Mouse (Mus musculus) CD8-positive naive resting alpha-beta T cell, adult 2 months (primary cell): Measurements from ENCODE around the gene Mup13.
"Not testable (repeated sequence)": the region's sequence is repeated elsewhere in the genome, so short reads cannot be mapped to it uniquely, and the experiment has no call there.

Source experiments
- DNase-seq, 2 experiments: peaks; one replicate each; pipeline ENCODE4 v3.0.0; 2022; ENCODE audit warnings: low read depth in 2 of 2, low spot score in 2 of 2

The Mup13 gene

GRCm38 (mm10) chr4:61228186-61228585 is at the start of gene Mup13:
Mup13 (minus strand) TSS chr4:61228286.
- not testable (repeated sequence) for DNase-seq
